Mouse (Mus musculus) intestine, postnatal 0 days (tissue): ENCODE results near the gene Lpp. TPM values are rescaled to one million over a fixed set of nuclear protein-coding genes. Genes with fewer than 3 reads are reported as not detected.

ENCODE experiments used
- ATAC-seq: fragments of 200-750 bp; cut with Nextera tagmentation; 2 replicates; pipeline ENCODE4 v1.8.0; 2017; ENCODE audit warnings: mild to moderate bottlenecking, moderate TSS enrichment, moderate library complexity
- H3K27ac ChIP-seq: fragments of 300-500 bp; sonication (generic); 2 replicates; pipeline ENCODE4 v1.5.1; 2014; ENCODE audit warnings: mild to moderate bottlenecking, low read depth, low read length, moderate library complexity
- H3K27me3 ChIP-seq: fragments of 300-500 bp; sonication (generic); replicated peaks from 2 replicates; pipeline ENCODE4 v1.6.1; 2014; ENCODE audit warnings: low read length, mixed read lengths; ENCODE audit not compliant: control insufficient read depth, insufficient read depth
- H3K36me3 ChIP-seq: fragments of 300-500 bp; sonication (generic); 2 replicates; pipeline ENCODE4 v1.6.1; 2014; ENCODE audit warnings: mild to moderate bottlenecking, moderate library complexity; ENCODE audit not compliant: control insufficient read depth, insufficient read depth
- H3K4me1 ChIP-seq: fragments of 300-500 bp; sonication (generic); replicated peaks from 2 replicates; pipeline ENCODE4 v1.6.1; 2014; ENCODE audit warnings: antibody characterized with exemption, low read length, mixed read lengths; ENCODE audit not compliant: control insufficient read depth, insufficient read depth
- H3K4me2 ChIP-seq: fragments of 300-500 bp; sonication (generic); replicated peaks from 2 replicates; pipeline ENCODE4 v1.6.1; 2014; ENCODE audit warnings: low read depth, mild to moderate bottlenecking, moderate library complexity
- H3K4me3 ChIP-seq: fragments of 300-500 bp; sonication (generic); 2 replicates; pipeline ENCODE4 v1.5.1; 2014; ENCODE audit warnings: low read depth, low read length
- H3K9ac ChIP-seq: fragments of 300-500 bp; sonication (generic); 2 replicates; pipeline ENCODE4 v1.6.1; 2014; ENCODE audit warnings: mild to moderate bottlenecking, low read depth, low read length
- H3K9me3 ChIP-seq: fragments of 300-500 bp; sonication (generic); 2 replicates; pipeline ENCODE4 v1.6.1; 2016; ENCODE audit warnings: mixed run types; ENCODE audit not compliant: control insufficient read depth
- CTCF ChIP-seq: sonication (generic); IDR thresholded peaks from 2 replicates; pipeline ENCODE4 v1.5.1; 2016; ENCODE audit warnings: low read depth, mild to moderate bottlenecking, control low read depth, antibody characterized with exemption, moderate library complexity
- WGBS: fragments of 180-500 bp; shearing (Covaris S2); extraction: QIAGEN DNeasy Blood & Tissue Kit; methylation state at CpG from one replicate; pipeline ENCODE4 v1.1.7; 2014; 5-methylcytosine and 5-hydroxymethylcytosine counted together
- polyA plus RNA-seq: library from polyadenylated mRNA; unstranded; fragments of >200 nt; fragmentation: Nextera tagmentation; extraction: Ambion mirVana; gene quantifications from 2 replicates; pipeline ENCODE4 v1.2.1, GENCODE M21; 2015

Lpp gene
- polyA plus RNA-seq, 1 experiment from 2014 or later: 32.8 TPM

DNA sequence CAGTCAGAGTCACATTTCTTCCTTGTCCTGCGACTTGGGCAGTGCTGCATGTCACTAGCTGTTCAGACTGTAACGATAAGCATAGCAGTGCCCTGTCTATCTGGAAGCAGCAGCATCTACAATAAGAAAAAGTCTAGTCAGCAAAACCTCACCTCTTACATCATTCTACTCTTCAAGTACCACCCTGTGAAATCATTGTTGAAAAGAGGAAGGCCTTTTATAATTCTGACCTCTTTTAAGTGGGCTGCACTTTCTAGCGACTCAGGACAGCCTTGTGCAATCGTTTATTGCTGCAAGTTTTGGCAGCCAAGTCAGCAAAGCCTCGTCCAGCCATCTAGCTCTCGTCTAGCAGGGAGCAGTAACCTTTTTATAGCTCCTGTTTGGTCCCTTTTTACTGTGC lies 498.1 kb downstream of the Lpp start:
- no peaks in the 10 kb centered on the region for H3K27me3 ChIP-seq
- H3K4me1 ChIP-seq: no peaks in the 10 kb centered on the region
- H3K9ac ChIP-seq: no peak overlapping the region
- no peak overlapping the region for H3K27ac ChIP-seq
- TF ChIP-seq CTCF: no peak
- ATAC-seq: no peak
- H3K4me2 ChIP-seq: no peak overlapping the region
- WGBS: 34% methylated on average over 6 of the region's 6 CpGs
- H3K9me3 ChIP-seq: no peaks in the 10 kb centered on the region
- no peak overlapping the region for H3K4me3 ChIP-seq
- no peaks in the 10 kb centered on the region; the same call in 1 of the 2 replicates for H3K36me3 ChIP-seq

DNA sequence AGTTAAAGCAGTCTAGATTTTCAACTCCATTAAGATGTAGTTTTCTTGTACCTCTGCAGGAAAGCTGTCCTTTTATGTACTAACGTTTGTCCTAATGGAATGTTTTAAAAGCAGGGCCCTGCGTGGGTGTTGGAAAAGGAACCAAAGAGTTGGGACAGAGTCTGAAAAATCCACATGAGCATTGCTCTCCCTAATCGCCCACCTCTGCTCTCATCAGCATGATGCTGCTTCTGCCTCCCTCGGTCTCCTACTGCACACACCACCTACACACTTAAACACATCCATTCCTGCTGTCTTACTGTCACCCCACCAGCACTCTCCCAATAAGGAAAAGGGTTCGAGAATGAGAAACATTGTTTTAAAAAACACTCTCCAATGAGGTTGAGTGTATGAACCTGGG lies 501.9 kb downstream of the Lpp start:
- Histone ChIP-seq H3K9ac (no peak overlapping the region), H3K4me2 (no peak overlapping the region), H3K36me3 (no peaks in the 10 kb centered on the region; the same call in 1 of the 2 replicates), H3K9me3 (no peaks in the 10 kb centered on the region), H3K4me3 (no peak overlapping the region), H3K27me3 (no peaks in the 10 kb centered on the region), H3K4me1 (no peaks in the 10 kb centered on the region), H3K27ac (no peak overlapping the region)
- ATAC-seq: no peak
- 82% methylated on average over 5 of the region's 5 CpGs for WGBS
- TF ChIP-seq CTCF: no peak

DNA sequence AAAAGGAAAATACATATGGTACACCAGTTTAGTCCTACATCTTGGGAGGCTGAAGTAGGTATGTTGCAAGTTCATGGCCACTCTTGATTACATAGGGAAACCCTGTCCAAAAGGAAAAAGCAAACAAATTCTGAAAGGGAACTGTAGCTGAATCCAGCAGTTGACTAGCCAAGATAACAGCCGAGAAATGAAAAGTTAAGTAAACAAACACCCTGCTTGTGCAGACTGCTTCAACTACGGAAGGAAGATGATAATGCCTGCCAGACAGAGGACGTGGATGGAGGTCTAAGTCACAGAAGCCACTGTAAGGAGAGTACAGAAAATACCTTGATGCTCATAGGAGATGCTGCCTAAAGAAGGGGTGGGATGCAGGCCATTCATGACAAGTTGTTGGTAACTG lies 504.3 kb downstream of the Lpp start:
- no peak overlapping the region for H3K4me3 ChIP-seq
- H3K27me3 ChIP-seq: no peaks in the 10 kb centered on the region
- peaks cover 9% of the 10 kb centered on the region for H3K4me1 ChIP-seq
- no peak overlapping the region for H3K9ac ChIP-seq
- H3K9me3 ChIP-seq: no peaks in the 10 kb centered on the region
- 23% methylated on average over 3 of the region's 3 CpGs for WGBS
- no peak for TF ChIP-seq CTCF
- no peak overlapping the region for H3K27ac ChIP-seq
- H3K36me3 ChIP-seq: no peaks in the 10 kb centered on the region
- ATAC-seq: no peak
- no peak overlapping the region for H3K4me2 ChIP-seq

- ATAC-seq: no peak
- H3K27me3 ChIP-seq: no peaks in the 10 kb centered on the region
- no peaks in the 10 kb centered on the region for H3K36me3 ChIP-seq
- TF ChIP-seq CTCF: no peak
- no peaks in the 10 kb centered on the region for H3K9me3 ChIP-seq
- H3K4me2 ChIP-seq: no peak overlapping the region
- no peak overlapping the region for H3K4me3 ChIP-seq
- no peak overlapping the region for H3K9ac ChIP-seq
- peaks cover 9% of the 10 kb centered on the region for H3K4me1 ChIP-seq
- no peak overlapping the region for H3K27ac ChIP-seq
- WGBS: 36% methylated on average over 2 of the region's 2 CpGs
Measured at GRCm38 (mm10) chr16:24900241-24900796, 507.0 kb downstream of the Lpp start.

DNA sequence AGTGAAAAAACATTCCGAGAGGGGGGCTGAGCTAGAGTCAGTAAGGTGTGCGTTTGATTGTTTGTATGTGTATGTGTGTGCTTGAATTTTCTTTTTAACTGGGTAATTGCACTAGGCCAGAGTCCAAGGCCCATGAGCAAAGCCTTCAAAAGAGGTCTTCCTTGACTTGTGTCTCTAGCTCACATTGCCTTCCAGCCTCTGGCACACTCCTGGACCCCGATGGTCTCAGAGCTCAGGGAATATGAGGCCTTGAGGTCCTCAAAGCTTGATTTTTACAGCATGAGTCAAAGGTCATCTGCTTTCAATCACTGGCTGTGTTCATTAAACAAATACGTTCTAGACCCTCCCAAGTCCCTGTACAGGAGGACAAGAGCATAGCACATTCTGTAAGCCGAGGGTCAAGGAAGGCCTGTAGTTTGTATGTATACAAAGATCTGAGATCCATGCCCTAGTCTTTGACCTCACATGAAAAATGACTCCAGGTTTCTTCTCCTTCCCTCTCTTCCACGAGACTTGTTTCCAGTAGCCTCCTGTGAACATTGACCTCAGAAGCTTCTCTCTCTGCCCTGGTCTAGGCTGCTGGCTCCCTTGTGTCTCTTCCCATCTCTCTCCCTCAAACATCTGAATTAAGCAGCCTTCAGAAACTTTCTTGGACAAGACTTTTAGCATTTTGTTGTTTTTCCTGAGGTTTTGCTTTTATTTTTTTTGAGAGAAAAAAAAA lies 508.0 kb downstream of the Lpp start:
- peaks cover 9% of the 10 kb centered on the region for H3K4me1 ChIP-seq
- 37% methylated on average over 6 of the region's 6 CpGs for WGBS
- ATAC-seq: no peak
- peak overlapping the region; percentile 36; the same call in 1 of the 2 replicates for H3K27ac ChIP-seq
- no peak overlapping the region for H3K4me3 ChIP-seq
- no peak overlapping the region for H3K4me2 ChIP-seq
- TF ChIP-seq CTCF: no peak
- H3K9me3 ChIP-seq: no peaks in the 10 kb centered on the region
- no peaks in the 10 kb centered on the region for H3K27me3 ChIP-seq
- no peaks in the 10 kb centered on the region for H3K36me3 ChIP-seq
- no peak overlapping the region for H3K9ac ChIP-seq

GRCm38 (mm10) chr16:24902111-24902510 lies 508.8 kb downstream of the Lpp start:
- 0 out of 2 replicates have a peak, but pooled peaks have one; percentile 13 for ATAC-seq
- peaks cover 9% of the 10 kb centered on the region for H3K4me1 ChIP-seq

More at GRCm38 (mm10) chr16:24902111-24902510, 508.8 kb downstream of the Lpp start:
- no peaks in the 10 kb centered on the region for H3K9me3 ChIP-seq
- H3K4me2 ChIP-seq: no peak overlapping the region
- H3K9ac ChIP-seq: no peak overlapping the region
- H3K27ac ChIP-seq: no peak overlapping the region
- no peak for TF ChIP-seq CTCF
- WGBS: 62% methylated on average over 1 of the region's 1 CpGs
- H3K4me3 ChIP-seq: no peak overlapping the region
- no peaks in the 10 kb centered on the region for H3K36me3 ChIP-seq
- H3K27me3 ChIP-seq: no peaks in the 10 kb centered on the region
